Mouse (Mus musculus): Measurements from ENCODE around the gene Elmod1.

The Elmod1 gene

DNA sequence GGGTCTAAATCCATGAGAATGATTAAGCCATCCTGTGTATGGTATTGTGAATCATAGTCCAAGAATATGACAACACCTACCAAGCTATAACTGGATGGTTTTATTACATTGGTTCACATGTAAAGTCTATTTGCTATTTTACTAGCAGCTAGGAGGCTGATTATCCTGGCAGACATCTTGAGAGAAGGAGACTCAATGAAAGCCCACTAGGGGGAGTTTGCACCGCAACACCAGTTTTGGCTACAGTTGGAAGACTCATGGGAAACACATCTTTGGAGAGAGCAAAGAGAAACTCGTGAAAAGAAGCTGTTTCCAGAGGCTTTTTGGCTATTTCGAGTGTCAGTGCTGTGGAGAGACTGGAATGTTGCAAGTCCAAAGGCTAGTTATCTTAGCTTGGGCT lies 69.7 kb downstream of the Elmod1 start:
- no peak for DNase-seq

DNA sequence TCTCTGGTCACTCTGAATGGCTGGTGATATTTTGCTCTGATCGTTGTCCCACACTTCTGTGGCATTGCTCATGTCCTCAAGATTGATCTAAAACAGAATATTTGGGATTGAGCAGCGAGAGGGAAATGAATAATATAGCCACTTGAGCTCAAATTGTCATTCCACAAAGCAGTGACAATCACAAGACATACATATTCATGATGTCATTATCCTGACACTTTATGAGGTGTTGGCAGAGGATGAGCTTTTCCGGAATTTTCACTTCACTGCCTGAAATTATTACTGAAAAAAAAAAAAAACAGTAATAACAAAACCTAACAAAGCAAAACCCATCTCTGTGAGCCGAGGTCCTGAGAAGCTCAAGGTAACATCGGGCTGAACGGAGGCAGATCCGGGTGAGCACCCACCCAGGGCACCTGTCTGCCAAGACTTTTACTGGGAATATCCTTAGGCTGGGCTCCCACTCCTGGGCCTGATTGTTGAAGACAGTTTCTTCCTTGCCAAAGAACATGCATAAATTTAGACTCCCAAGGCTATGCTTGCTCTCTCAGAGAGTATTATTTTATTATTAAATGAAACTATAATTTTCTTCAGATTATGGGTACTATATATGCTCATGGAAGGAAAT lies 71.8 kb downstream of the Elmod1 start:
- DNase-seq: no peak

DNA sequence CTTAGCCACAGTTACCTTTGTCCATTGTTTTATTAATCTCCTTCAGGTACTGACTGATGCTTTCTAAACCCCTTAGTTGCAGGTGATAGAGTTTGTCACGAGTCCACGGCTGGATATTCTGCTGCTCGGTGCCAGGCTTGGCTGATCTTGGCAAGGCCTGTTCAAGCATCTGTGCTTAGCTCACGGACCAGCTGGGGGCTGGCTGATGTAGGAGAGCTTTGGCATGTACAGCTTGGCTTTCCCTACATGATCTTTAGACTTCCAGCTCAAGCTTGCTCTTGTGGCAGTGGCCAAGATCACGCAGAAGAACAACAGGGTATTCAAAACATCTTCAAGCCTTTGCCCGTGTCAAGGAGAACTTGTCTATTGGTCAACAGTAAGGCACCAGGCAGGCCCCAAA lies 75.3 kb downstream of the Elmod1 start:
- no peak for DNase-seq

DNA sequence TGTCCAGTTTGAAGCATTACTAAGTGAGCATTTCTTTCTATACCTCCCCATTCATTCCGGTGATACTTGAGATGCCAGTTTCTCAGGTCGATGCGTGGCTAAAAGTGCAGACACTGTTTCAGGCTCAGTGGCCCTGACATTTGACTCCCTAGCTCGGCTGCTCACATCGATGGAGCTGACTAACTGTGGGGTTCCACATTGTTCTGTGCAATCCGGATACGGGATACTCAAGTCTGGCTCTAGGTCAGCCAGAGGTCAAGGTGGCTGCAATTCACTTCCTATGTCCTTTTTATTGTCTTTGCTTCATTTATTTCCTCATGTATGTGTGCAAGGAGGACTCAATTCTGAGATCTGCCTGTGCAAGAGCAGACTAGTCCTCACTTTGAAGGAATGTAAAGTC lies 79.3 kb downstream of the Elmod1 start:
- no peak for DNase-seq

DNA sequence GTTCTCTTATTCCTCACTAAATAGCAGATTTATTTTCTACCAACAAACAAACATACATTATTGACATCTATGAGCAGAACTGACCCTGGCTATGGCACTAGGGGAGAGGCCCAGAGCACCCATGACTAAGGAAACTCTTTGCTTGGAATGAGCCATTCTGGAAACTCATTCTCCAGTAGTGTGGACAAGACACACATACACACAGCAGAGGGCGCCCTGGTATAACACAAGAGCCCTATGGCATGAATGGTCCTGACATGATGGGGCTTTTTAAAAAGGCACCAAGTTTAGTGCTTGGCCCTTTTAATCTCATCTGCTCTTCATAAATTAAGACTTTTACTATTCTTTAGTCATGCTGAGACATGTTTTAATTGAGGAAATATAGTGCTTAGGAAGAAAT lies 85.0 kb downstream of the Elmod1 start:
- DNase-seq: peak; percentile 65

DNA sequence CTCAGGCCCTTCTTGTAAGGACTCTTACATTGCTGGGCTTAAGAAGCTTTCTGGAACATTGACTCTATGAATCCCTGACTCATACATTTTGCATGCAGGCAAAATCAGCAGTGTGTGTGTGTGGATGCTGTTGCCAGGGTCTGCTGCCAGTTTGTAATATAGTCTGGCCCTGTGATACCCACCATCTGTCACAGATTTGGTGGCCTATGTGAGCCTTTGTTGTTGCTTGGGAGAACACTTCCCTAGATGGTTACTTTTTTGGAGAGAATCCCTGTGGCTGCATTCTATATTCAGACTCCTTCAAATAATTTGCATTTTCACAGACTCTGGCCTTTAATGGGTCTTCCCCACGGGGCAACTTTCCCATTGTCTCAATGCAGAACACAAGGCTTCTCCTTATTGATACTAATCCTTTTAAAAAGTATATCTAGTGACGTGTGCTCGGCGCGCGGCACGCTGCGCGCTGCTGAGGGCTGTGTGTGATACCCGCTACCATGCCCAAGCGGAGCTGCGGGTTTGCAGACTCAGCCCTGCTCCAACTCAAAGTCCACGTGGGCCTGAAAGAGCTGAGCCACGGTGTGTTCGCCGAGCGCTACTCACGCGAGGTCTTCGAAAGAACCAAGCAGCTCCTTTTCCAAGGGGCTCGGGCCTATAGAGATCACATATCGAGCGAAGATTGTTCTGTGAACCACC lies 91.4 kb downstream of the Elmod1 start:
- DNase-seq: no peak

DNA sequence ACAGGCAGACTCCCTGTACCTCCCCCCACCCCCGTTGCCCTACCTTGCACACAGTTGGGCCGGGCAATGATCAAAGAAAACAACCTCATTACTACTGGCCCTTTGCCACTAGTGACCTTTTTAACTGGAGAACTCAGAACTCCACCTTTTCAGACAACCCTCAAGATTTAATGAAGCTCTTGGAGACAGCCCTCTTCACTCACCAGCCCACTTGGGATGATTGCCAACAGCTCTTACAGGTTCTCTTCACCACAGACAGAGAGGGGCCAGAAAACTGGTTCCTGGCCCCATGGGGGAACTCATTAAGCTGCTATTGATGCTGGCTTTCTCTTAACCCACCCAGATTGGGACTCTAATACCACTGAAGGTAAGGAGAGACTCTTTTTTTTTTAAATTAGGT lies 97.7 kb downstream of the Elmod1 start:
- no peak for DNase-seq

DNA sequence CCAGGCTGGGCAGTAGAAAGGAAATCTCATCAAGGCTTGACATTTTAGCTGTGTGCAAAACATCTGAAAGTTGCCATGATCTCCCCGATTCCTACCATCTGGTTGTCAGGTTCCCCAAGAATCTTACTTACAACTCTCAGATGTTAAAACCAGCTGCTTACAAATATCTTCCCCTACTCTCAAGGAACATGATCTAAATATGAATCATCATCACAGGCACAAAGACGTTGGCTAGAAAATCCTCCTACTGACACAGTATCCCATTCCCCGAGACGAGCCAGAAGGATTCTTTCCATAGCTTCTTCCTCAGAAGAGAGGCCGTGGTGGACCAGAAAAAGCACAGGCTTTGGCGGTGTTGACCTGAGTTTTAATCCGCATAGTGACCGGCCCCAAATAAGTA lies 101.9 kb downstream of the Elmod1 start:
- peak; percentile 26 for DNase-seq
